Mouse (Mus musculus): ENCODE results near the gene Olfr1331. TPM values are rescaled to one million over a fixed set of nuclear protein-coding genes. Genes with fewer than 3 reads are reported as not detected.

Gene Olfr1331
- polyA plus RNA-seq, 1 experiment from 2014 or later: not detected

Other genes starting within 250 kb of the Olfr1331 start
- gene Cfap57, start 243.9 kb upstream of the Olfr1331 start, polyA plus RNA-seq (2015; fragmentation: Nextera tagmentation; extraction: Ambion mirVana): 0.72 and 1.3 TPM in 2 replicates
- 138 and 150 TPM in 2 replicates for gene Ebna1bp2, start 243.8 kb upstream of the Olfr1331 start, polyA plus RNA-seq (2015; fragmentation: Nextera tagmentation; extraction: Ambion mirVana)
- gene Olfr62, start 205.7 kb upstream of the Olfr1331 start, polyA plus RNA-seq (2015; fragmentation: Nextera tagmentation; extraction: Ambion mirVana): not detected in 2 replicates
- not detected in 2 replicates for gene Olfr1342, start 171.9 kb upstream of the Olfr1331 start, polyA plus RNA-seq (2015; fragmentation: Nextera tagmentation; extraction: Ambion mirVana)
- gene Olfr1341, start 161.1 kb upstream of the Olfr1331 start, polyA plus RNA-seq (2015; fragmentation: Nextera tagmentation; extraction: Ambion mirVana): not detected in 2 replicates
- not detected in 2 replicates for gene Olfr1340, start 144.5 kb upstream of the Olfr1331 start, polyA plus RNA-seq (2015; fragmentation: Nextera tagmentation; extraction: Ambion mirVana)
- not detected in 2 replicates for gene Olfr1339, start 132.5 kb upstream of the Olfr1331 start, polyA plus RNA-seq (2015; fragmentation: Nextera tagmentation; extraction: Ambion mirVana)
- not detected in 2 replicates for gene Olfr1338, start 105.9 kb upstream of the Olfr1331 start, polyA plus RNA-seq (2015; fragmentation: Nextera tagmentation; extraction: Ambion mirVana)
- gene Olfr1337, start 82.1 kb upstream of the Olfr1331 start, polyA plus RNA-seq (2015; fragmentation: Nextera tagmentation; extraction: Ambion mirVana): not detected in 2 replicates
- not detected in 2 replicates for gene Olfr1335, start 54.7 kb upstream of the Olfr1331 start, polyA plus RNA-seq (2015; fragmentation: Nextera tagmentation; extraction: Ambion mirVana)
- gene Olfr1333, start 28.4 kb upstream of the Olfr1331 start, polyA plus RNA-seq (2015; fragmentation: Nextera tagmentation; extraction: Ambion mirVana): not detected in 2 replicates
- not detected in 2 replicates for gene Olfr1330, start 23.9 kb downstream of the Olfr1331 start, polyA plus RNA-seq (2015; fragmentation: Nextera tagmentation; extraction: Ambion mirVana)
- gene Olfr1329, start 52.8 kb downstream of the Olfr1331 start, polyA plus RNA-seq (2015; fragmentation: Nextera tagmentation; extraction: Ambion mirVana): not detected in 2 replicates
- not detected in 2 replicates for gene Olfr1328, start 74.0 kb downstream of the Olfr1331 start, polyA plus RNA-seq (2015; fragmentation: Nextera tagmentation; extraction: Ambion mirVana)
- gene Lao1, start 96.9 kb downstream of the Olfr1331 start, polyA plus RNA-seq (2015; fragmentation: Nextera tagmentation; extraction: Ambion mirVana): 0.16 and 0.28 TPM in 2 replicates
- 88.3 and 103 TPM in 2 replicates for gene Slc2a1, start 244.1 kb downstream of the Olfr1331 start, polyA plus RNA-seq (2015; fragmentation: Nextera tagmentation; extraction: Ambion mirVana)